Mouse (Mus musculus): Measurements from ENCODE around the gene Nt5c.

DNA sequence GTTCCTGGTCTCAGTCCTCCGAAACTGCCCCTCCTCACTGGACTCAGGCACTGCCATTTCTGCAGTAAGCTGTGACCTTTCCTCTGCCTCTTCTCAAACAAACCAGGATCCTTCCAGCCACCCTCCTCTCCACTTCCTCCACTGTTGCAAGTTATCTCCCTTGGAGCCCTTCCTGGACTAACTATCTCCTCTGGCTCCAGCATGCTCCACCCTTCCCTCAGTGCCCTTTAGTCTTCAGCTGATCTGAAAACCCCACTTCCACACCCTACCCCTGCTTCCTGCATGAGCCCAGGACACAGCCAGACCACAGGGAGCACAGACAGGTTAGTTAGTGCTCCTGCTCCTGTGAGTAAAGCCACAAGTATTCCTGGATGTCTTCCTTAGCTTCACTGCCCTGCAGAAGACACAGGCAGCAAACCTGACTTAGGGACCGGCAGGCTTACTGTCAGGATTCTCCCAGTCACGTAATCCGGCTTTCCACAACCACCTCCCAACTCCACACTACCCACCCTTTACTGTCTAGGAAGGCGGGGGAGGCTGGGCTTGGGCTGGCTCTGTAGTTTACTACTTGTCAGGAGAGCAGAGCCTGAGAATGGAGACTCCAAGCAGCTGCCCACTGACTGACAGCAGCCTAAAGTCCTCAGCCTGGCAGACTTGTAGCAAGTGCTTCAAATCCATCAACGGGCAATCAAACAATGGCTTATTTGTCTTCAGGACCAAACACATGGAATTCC, 18.3 kb upstream of the Nt5c start:
- TF ChIP-seq CTCF (IDR thresholded peaks at IDR 0.05; ENCODE audit: insufficient read depth, low read depth, low read length), result no peak
- TF ChIP-seq POLR2A (IDR thresholded peaks at IDR 0.05; ENCODE audit: insufficient read depth, low read depth, low read length), result no peak
